Mouse (Mus musculus): ENCODE measurements around the gene Dag1. TPM values are rescaled to one million over a fixed set of nuclear protein-coding genes. Genes with fewer than 3 reads are reported as not detected.
"Not testable (repeated sequence)": the region's sequence is repeated elsewhere in the genome, so short reads cannot be mapped to it uniquely, and the experiment has no call there.

The Dag1 gene
- polyA plus RNA-seq, 1 experiment from 2014 or later, result 20.7 TPM

DNA sequence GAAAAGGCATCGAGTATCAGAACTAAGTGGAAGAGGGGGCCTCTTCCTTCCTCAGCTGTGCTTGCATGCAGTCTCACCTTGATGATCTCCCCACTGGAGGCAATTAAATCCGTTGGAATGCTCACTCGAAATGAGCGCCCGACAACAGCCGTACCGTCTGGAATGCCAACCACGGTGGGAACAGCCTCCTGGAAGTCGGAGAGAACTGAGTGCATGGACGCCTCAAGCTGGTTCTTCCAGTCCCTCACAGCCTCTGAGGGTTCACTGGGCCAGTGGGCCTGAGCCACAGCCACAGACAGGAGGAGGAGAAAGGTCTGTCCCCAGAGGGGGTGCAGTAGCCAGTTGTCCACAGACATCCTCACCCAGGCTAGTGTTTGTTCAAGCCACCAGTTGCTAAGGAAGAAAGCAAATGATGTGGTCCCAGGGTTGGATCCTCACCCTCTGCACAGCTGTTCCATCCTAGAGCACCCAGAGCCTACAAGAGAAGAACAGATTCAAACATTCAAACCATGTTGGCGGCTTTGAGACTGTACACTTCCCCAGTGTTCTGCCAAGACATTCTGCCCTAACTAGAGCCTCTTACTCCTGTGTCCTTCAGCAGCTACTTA lies 45.7 kb downstream of the Dag1 start:
- WGBS (ENCODE audit: insufficient replicate concordance), result 75% methylated on average over 11 of the region's 11 CpGs

GRCm38 (mm10) chr9:108217406-108217805 lies 46.4 kb downstream of the Dag1 start:
- whole genome bisulfite sequencing (ENCODE audit: insufficient replicate concordance), result 82% methylated on average over 3 of the region's 3 CpGs
- Histone ChIP-seq H3K36me3 (peaks cover 33% of the 10 kb centered on the region), H3K9ac (no peak overlapping the region), H3K27me3 (replicated peaks) (no peaks in the 10 kb centered on the region), H3K4me1 (no peaks in the 10 kb centered on the region), H3K9me3 (replicated peaks) (no peaks in the 10 kb centered on the region), H3K27ac (no peak overlapping the region), H3K4me2 (no peak overlapping the region), H3K4me3 (no peak overlapping the region)
- ATAC-seq, result no peak

More for the DNA sequence above, 45.7 kb downstream of the Dag1 start:
- Histone ChIP-seq H3K9ac (no peak overlapping the region), H3K9me3 (replicated peaks) (no peaks in the 10 kb centered on the region), H3K27ac (no peak overlapping the region), H3K27me3 (replicated peaks) (no peaks in the 10 kb centered on the region), H3K4me2 (no peak overlapping the region), H3K36me3 (peaks cover 33% of the 10 kb centered on the region), H3K4me3 (no peak overlapping the region), H3K4me1 (no peaks in the 10 kb centered on the region)
- no peak for ATAC-seq

GRCm38 (mm10) chr9:108213105-108213504 lies 50.7 kb downstream of the Dag1 start:
- H3K9me3 ChIP-seq (replicated peaks), result no peaks in the 10 kb centered on the region
- 58% methylated on average over 7 of the region's 7 CpGs for WGBS (ENCODE audit: insufficient replicate concordance)
- H3K9ac ChIP-seq, result no peak overlapping the region
- H3K27me3 ChIP-seq (replicated peaks), result no peaks in the 10 kb centered on the region
- H3K4me1 ChIP-seq, result no peaks in the 10 kb centered on the region
- H3K4me3 ChIP-seq, result no peak overlapping the region
- no peak overlapping the region for H3K4me2 ChIP-seq
- no peak for ATAC-seq
- H3K27ac ChIP-seq, result no peak overlapping the region
- H3K36me3 ChIP-seq, result peaks cover 51% of the 10 kb centered on the region

- no peak overlapping the region for H3K4me2 ChIP-seq
- 58% methylated on average over 2 of the region's 2 CpGs for WGBS (ENCODE audit: insufficient replicate concordance)
- H3K27ac ChIP-seq, result no peak overlapping the region
- H3K36me3 ChIP-seq, result peaks cover 51% of the 10 kb centered on the region
- ATAC-seq, result no peak
- H3K9ac ChIP-seq, result no peak overlapping the region
- H3K27me3 ChIP-seq (replicated peaks), result no peaks in the 10 kb centered on the region
- H3K4me1 ChIP-seq, result no peaks in the 10 kb centered on the region
- H3K4me3 ChIP-seq, result no peak overlapping the region
- H3K9me3 ChIP-seq (replicated peaks), result no peaks in the 10 kb centered on the region
Observed at GRCm38 (mm10) chr9:108212426-108212825, 51.3 kb downstream of the Dag1 start.

DNA sequence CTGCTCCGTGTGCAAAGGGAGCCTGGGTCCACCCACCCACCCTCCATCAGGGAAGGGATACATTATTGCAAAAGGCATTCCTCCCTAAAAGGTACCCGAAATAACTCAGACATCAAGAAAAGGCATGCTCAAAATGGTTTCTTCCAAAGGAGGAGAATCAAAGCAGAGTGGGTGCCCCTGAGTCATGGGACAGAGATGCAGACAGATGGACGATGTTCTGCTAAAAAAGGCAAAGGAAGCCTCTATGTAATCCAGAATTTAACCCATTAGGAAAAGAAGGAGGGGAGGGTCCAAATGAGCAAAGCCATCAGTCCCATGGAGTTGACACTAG lies 58.2 kb downstream of the Dag1 start:
- no peaks in the 10 kb centered on the region for H3K27me3 ChIP-seq (replicated peaks)
- H3K36me3 ChIP-seq, result peaks cover 41% of the 10 kb centered on the region
- WGBS (ENCODE audit: insufficient replicate concordance), result 65% methylated on average over 3 of the region's 3 CpGs
- no peak overlapping the region for H3K4me3 ChIP-seq
- H3K4me1 ChIP-seq, result peaks cover 14% of the 10 kb centered on the region
- no peaks in the 10 kb centered on the region for H3K9me3 ChIP-seq (replicated peaks)
- H3K9ac ChIP-seq, result no peak overlapping the region
- no peak overlapping the region for H3K27ac ChIP-seq
- ATAC-seq, result no peak
- no peak overlapping the region for H3K4me2 ChIP-seq

- no peak for ATAC-seq
- Histone ChIP-seq H3K27me3 (replicated peaks) (no peaks in the 10 kb centered on the region), H3K36me3 (peaks cover 41% of the 10 kb centered on the region), H3K27ac (no peak overlapping the region), H3K9ac (no peak overlapping the region), H3K4me2 (no peak overlapping the region), H3K4me3 (no peak overlapping the region), H3K4me1 (peaks cover 19% of the 10 kb centered on the region), H3K9me3 (replicated peaks) (no peaks in the 10 kb centered on the region)
- WGBS (ENCODE audit: insufficient replicate concordance), result 70% methylated on average over 8 of the region's 8 CpGs
Observed at GRCm38 (mm10) chr9:108204884-108205570, 58.7 kb downstream of the Dag1 start.

DNA sequence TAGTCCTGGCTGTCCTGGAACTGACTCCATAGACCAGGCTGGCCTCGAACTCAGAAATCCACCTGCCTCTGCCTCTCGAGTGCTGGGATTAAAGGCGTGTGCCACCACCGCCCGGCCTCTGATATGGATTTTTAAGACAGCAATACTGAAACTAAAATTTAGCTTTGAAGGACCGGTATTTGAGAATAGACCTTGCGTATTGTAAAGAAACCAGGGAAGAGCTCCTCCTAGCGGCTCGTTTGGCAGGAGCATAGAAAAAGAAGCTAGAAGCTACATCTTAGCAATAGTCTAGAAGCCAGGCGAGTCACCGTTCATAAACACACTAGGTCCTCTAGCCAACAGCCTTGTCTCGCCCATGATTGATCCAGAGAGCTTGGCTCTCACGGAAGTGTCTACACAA lies 60.7 kb downstream of the Dag1 start:
- peaks cover 21% of the 10 kb centered on the region for H3K36me3 ChIP-seq
- H3K27me3 ChIP-seq (replicated peaks), result no peaks in the 10 kb centered on the region
- H3K27ac ChIP-seq, result no peak overlapping the region
- peaks cover 19% of the 10 kb centered on the region for H3K4me1 ChIP-seq
- ATAC-seq, result no peak
- WGBS (ENCODE audit: insufficient replicate concordance), result 22% methylated on average over 13 of the region's 13 CpGs
- no peak overlapping the region for H3K9ac ChIP-seq
- H3K4me2 ChIP-seq, result peak overlapping the region; percentile 48
- no peaks in the 10 kb centered on the region for H3K9me3 ChIP-seq (replicated peaks)
- no peak overlapping the region; the same call in 1 of the 2 replicates for H3K4me3 ChIP-seq

GRCm38 (mm10) chr9:108202169-108202568 lies 61.6 kb downstream of the Dag1 start:
- H3K9me3 ChIP-seq (replicated peaks), result no peaks in the 10 kb centered on the region
- WGBS (ENCODE audit: insufficient replicate concordance), result 88% methylated on average over 2 of the region's 2 CpGs
- ATAC-seq, result no peak
- H3K27ac ChIP-seq, result no peak overlapping the region
- peaks cover 20% of the 10 kb centered on the region for H3K4me1 ChIP-seq
- no peak overlapping the region for H3K4me2 ChIP-seq
- H3K27me3 ChIP-seq (replicated peaks), result no peaks in the 10 kb centered on the region
- no peak overlapping the region for H3K9ac ChIP-seq
- peaks cover 12% of the 10 kb centered on the region for H3K36me3 ChIP-seq
- no peak overlapping the region for H3K4me3 ChIP-seq

DNA sequence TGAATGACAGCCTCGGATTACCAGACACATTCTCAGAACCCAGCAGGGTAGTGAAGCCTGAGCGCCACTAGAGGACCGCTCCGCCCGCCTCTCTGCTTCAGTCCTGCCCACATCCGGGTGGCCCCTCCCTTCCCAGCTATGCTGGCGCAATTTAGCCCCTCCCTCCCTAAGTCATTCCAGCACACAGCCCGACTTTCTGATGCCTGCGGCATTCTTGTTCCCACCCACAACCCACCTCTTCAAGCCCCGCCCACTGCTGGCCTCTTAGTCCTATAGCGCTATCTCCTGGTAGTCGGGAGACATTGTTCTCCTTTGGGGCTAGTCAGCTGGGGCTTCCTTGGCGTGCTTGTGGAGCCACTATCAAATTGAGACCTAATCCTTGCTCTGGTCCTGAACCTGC lies 62.6 kb downstream of the Dag1 start:
- ATAC-seq, result peak; percentile 98
- Histone ChIP-seq H3K4me1 (peaks cover 20% of the 10 kb centered on the region), H3K4me2 (peak overlapping the region; percentile 58), H3K27me3 (replicated peaks) (no peaks in the 10 kb centered on the region), H3K36me3 (0 out of 2 replicates have a peak, but pooled peaks cover 4% of the 10 kb centered on the region), H3K27ac (no peak overlapping the region), H3K9ac (no peak overlapping the region; the same call in 1 of the 2 replicates), H3K4me3 (0 out of 2 replicates have a peak overlapping the region, but pooled peaks have one; percentile 2), H3K9me3 (replicated peaks) (no peaks in the 10 kb centered on the region)
- under 1% methylated on average over 13 of the region's 13 CpGs for WGBS (ENCODE audit: insufficient replicate concordance)

DNA sequence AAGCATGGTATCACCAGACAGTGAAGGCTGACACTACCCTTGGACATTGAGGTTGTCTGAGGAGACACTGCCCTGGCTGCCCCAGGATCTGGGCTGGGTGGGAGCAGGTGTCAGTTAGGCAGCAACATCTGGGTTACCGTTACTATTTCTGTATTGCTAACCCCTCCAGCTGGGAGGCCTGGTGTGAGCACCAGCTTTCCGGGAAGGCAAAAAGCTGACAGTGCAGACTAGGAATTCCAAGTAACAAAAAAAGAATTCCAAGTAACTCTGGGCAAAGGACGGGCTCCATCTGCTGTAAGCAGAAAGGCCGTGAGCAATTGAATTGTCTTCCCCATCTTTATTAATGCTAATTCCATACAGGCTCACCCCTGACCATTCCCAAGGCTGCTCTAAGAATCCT lies 65.1 kb downstream of the Dag1 start:
- 51% methylated on average over 4 of the region's 4 CpGs for WGBS (ENCODE audit: insufficient replicate concordance)
- no peak overlapping the region for H3K4me3 ChIP-seq
- no peak overlapping the region for H3K4me2 ChIP-seq
- H3K27ac ChIP-seq, result no peak overlapping the region
- no peaks in the 10 kb centered on the region for H3K36me3 ChIP-seq
- H3K9ac ChIP-seq, result no peak overlapping the region
- H3K9me3 ChIP-seq (replicated peaks), result no peaks in the 10 kb centered on the region
- peaks cover 20% of the 10 kb centered on the region for H3K4me1 ChIP-seq
- no peak for ATAC-seq
- H3K27me3 ChIP-seq (replicated peaks), result peaks cover 12% of the 10 kb centered on the region

DNA sequence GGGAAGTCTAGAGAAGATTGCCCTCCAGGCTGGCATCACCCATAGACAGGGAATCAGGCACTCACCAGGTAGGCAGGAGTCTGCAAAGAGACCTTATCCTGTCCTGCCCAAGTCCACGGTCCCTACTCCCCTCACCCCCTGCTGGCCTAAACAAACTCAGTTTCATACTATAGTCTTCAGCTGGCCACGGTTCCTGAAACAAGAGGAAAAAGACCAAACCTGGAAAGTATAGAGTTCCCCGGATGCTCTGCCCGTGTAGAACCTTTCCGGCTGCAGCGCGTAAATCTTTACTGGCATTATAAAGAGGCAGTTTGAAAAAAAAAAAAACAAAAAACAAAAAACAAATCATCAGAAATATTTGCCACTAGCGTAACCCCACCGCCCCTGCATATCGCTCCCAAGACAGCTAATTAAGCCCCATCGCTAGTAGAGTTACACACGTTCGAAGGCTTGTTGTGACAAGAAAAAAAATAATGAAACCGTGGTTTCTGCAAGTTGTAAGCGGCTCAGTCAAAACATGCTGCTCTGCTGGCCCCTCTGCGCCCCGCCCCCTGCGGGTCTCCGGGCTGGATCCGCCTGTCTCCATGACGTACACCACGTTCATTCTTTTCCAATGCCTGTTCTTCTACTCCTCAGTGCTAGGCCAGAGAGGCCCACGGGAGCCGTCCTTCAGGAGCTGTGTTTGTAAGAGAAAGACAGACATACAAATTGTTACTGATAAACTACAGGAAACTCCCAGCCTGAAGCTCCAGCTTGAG lies 66.7 kb downstream of the Dag1 start:
- H3K36me3 ChIP-seq, result no peaks in the 10 kb centered on the region
- no peak for ATAC-seq
- H3K4me1 ChIP-seq, result peaks cover 15% of the 10 kb centered on the region
- peak overlapping the region; percentile 14 for H3K4me2 ChIP-seq
- no peaks in the 10 kb centered on the region for H3K9me3 ChIP-seq (replicated peaks)
- no peak overlapping the region for H3K9ac ChIP-seq
- peaks cover 27% of the 10 kb centered on the region for H3K27me3 ChIP-seq (replicated peaks)
- no peak overlapping the region for H3K27ac ChIP-seq
- WGBS (ENCODE audit: insufficient replicate concordance), result 36% methylated on average over 24 of the region's 24 CpGs
- no peak overlapping the region for H3K4me3 ChIP-seq

DNA sequence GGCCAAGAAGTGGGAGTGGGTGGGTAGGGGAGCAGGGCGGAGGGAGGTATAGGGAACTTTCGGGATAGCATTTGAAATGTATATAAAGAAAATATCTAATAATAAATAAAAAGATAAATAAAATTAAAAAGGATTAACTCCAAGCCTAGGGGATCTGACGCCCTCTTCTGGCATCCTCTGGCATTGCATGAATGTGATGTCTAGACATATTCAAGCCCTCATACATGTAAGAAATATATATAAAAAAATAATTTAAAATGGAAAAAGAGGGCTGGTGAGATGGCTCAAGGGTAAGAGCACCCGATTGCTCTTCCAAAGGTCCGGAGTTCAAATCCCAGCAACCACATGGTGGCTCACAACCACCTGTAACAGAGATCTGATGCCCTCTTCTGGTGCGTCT lies 67.5 kb downstream of the Dag1 start:
- WGBS (ENCODE audit: insufficient replicate concordance), result 49% methylated on average over 6 of the region's 6 CpGs
- not testable (repeated sequence) for H3K4me3 ChIP-seq; H3K9me3 ChIP-seq (replicated peaks); H3K27ac ChIP-seq; ATAC-seq; H3K9ac ChIP-seq; H3K36me3 ChIP-seq; H3K4me2 ChIP-seq
- Histone ChIP-seq H3K4me1 (peaks cover 12% of the 10 kb centered on the region), H3K27me3 (replicated peaks) (peaks cover 36% of the 10 kb centered on the region)
